Mouse (Mus musculus) heart, embryonic 13.5 days (tissue): ENCODE data around the gene 2610021A01Rik. TPM values are rescaled to one million over a fixed set of nuclear protein-coding genes. Genes with fewer than 3 reads are reported as not detected.
A peak's percentile ranks its signal among the peaks of the same experiment; 100 is the strongest.
"Not testable (repeated sequence)": the region's sequence is repeated elsewhere in the genome, so short reads cannot be mapped to it uniquely, and the experiment has no call there.

Experiments used
- ATAC-seq: fragments of 200-750 bp; cut with Nextera tagmentation; 2 replicates; pipeline ENCODE4 v1.8.0; 2017; ENCODE audit warnings: moderate TSS enrichment; ENCODE audit not compliant: insufficient number of reproducible peaks, low FRiP score, low TSS enrichment; ENCODE audit errors: extremely low read depth
- H3K27ac ChIP-seq: fragments of 300-500 bp; sonication (generic); replicated peaks from 2 replicates; pipeline ENCODE4 v1.5.1; 2015; ENCODE audit warnings: moderate library complexity, mild to moderate bottlenecking, inconsistent platforms
- H3K27me3 ChIP-seq: fragments of 300-500 bp; sonication (generic); replicated peaks from 2 replicates; pipeline ENCODE4 v1.6.1; 2015; ENCODE audit warnings: mild to moderate bottlenecking, inconsistent platforms
- H3K36me3 ChIP-seq: fragments of 300-500 bp; sonication (generic); 2 replicates; pipeline ENCODE4 v1.6.1; 2015; ENCODE audit warnings: mild to moderate bottlenecking, inconsistent platforms
- H3K4me1 ChIP-seq: fragments of 300-500 bp; sonication (generic); 2 replicates; pipeline ENCODE4 v1.6.1; 2015; ENCODE audit warnings: inconsistent platforms
- H3K4me2 ChIP-seq: fragments of 300-500 bp; sonication (generic); 2 replicates; pipeline ENCODE4 v1.6.1; 2015; ENCODE audit warnings: inconsistent platforms, mild to moderate bottlenecking, moderate library complexity
- H3K4me3 ChIP-seq: fragments of 300-500 bp; sonication (generic); 2 replicates; pipeline ENCODE4 v1.5.1; 2015; ENCODE audit warnings: moderate library complexity, mild to moderate bottlenecking, inconsistent platforms
- H3K9ac ChIP-seq: fragments of 300-500 bp; sonication (generic); 2 replicates; pipeline ENCODE4 v1.6.1; 2015; ENCODE audit warnings: inconsistent platforms, mild to moderate bottlenecking, moderate library complexity
- H3K9me3 ChIP-seq: fragments of 300-500 bp; sonication (generic); 2 replicates; pipeline ENCODE4 v1.6.1; 2016; ENCODE audit warnings: inconsistent platforms
- WGBS: fragments of 180-500 bp; shearing (Covaris S2); methylation state at CpG from one replicate; pipeline ENCODE4 v1.1.7; 2015; ENCODE audit warnings: mixed read lengths; 5-methylcytosine and 5-hydroxymethylcytosine counted together
- polyA plus RNA-seq: library from polyadenylated mRNA; unstranded; fragments of >200 nt; fragmentation: Nextera tagmentation; extraction: Ambion mirVana; gene quantifications from 2 replicates; pipeline ENCODE4 v1.2.1, GENCODE M21; 2015

Gene 2610021A01Rik
- 5.5 TPM in 2 replicates for polyA plus RNA-seq

- Histone ChIP-seq H3K4me3 (peak within 1 kb of the TSS; percentile 74), H3K4me2 (peak within 1 kb of the TSS; percentile 87), H3K9me3 (no peaks in the 10 kb centered on the region), H3K27me3 (no peaks in the 10 kb centered on the region), H3K4me1 (peaks cover 8% of the 10 kb centered on the region), H3K9ac (peak within 1 kb of the TSS; percentile 86), H3K36me3 (0 out of 2 replicates have a peak, but pooled peaks cover 3% of the 10 kb centered on the region), H3K27ac (peak within 1 kb of the TSS; percentile 58)
- WGBS, result under 1% methylated on average over 41 of the region's 41 CpGs
- peak; percentile 85 for ATAC-seq
Observed at GRCm38 (mm10) chr7:41599034-41599813, at the start of gene 2610021A01Rik. Gene 2610021A01Rik, plus strand, starts transcription at chr7:41599230.

- no peak overlapping the region for H3K4me2 ChIP-seq
- no peaks in the 10 kb centered on the region for H3K36me3 ChIP-seq
- H3K4me3 ChIP-seq, result no peak overlapping the region
- no peaks in the 10 kb centered on the region for H3K4me1 ChIP-seq
- ATAC-seq, result no peak
- peaks cover 38% of the 10 kb centered on the region for H3K9me3 ChIP-seq
- WGBS, result 49% methylated on average over 8 of the region's 8 CpGs
- no peaks in the 10 kb centered on the region for H3K27me3 ChIP-seq
- H3K9ac ChIP-seq, result no peak overlapping the region
- no peak overlapping the region for H3K27ac ChIP-seq
Observed at GRCm38 (mm10) chr7:41560681-41561080, 38.3 kb upstream of the 2610021A01Rik start.

- H3K4me2 ChIP-seq, ATAC-seq, H3K27ac ChIP-seq, H3K36me3 ChIP-seq, H3K27me3 ChIP-seq, H3K9ac ChIP-seq, H3K4me1 ChIP-seq, H3K4me3 ChIP-seq: not testable (repeated sequence)
- H3K9me3 ChIP-seq, result peaks cover 14% of the 10 kb centered on the region; the same call in 1 of the 2 replicates
- WGBS, result 79% methylated on average over 6 of the region's 6 CpGs
Observed at GRCm38 (mm10) chr7:41573562-41573961, 25.5 kb upstream of the 2610021A01Rik start, which contains the start of gene Gm6871. Gene Gm6871, minus strand, starts transcription at chr7:41573662.

GRCm38 (mm10) chr7:41577956-41578355 is 21.1 kb upstream of the 2610021A01Rik start:
- no peaks in the 10 kb centered on the region for H3K36me3 ChIP-seq
- H3K4me1 ChIP-seq, result no peaks in the 10 kb centered on the region
- H3K9ac ChIP-seq, result no peak overlapping the region
- H3K27me3 ChIP-seq, result no peaks in the 10 kb centered on the region
- H3K4me3 ChIP-seq, result no peak overlapping the region
- no peak overlapping the region for H3K27ac ChIP-seq
- H3K9me3 ChIP-seq, result peaks cover 11% of the 10 kb centered on the region; the same call in 1 of the 2 replicates
- WGBS, result 77% methylated on average over 2 of the region's 2 CpGs
- no peak for ATAC-seq
- H3K4me2 ChIP-seq, result no peak overlapping the region

GRCm38 (mm10) chr7:41582028-41582427 is 17.0 kb upstream of the 2610021A01Rik start:
- no peak overlapping the region for H3K4me3 ChIP-seq
- H3K9ac ChIP-seq, result no peak overlapping the region
- no peaks in the 10 kb centered on the region for H3K27me3 ChIP-seq
- no peaks in the 10 kb centered on the region for H3K36me3 ChIP-seq
- peaks cover 8% of the 10 kb centered on the region for H3K9me3 ChIP-seq
- no peaks in the 10 kb centered on the region for H3K4me1 ChIP-seq
- H3K27ac ChIP-seq, result no peak overlapping the region
- ATAC-seq, result no peak
- H3K4me2 ChIP-seq, result no peak overlapping the region

- not testable (repeated sequence) for H3K27ac ChIP-seq, H3K4me1 ChIP-seq, H3K4me2 ChIP-seq, H3K9ac ChIP-seq, H3K27me3 ChIP-seq, H3K36me3 ChIP-seq, ATAC-seq, H3K4me3 ChIP-seq
- peaks cover 15% of the 10 kb centered on the region for H3K9me3 ChIP-seq
Observed at GRCm38 (mm10) chr7:41587831-41588230, 11.2 kb upstream of the 2610021A01Rik start.

GRCm38 (mm10) chr7:41598615-41599014 is 415 bp upstream of the 2610021A01Rik start:
- peaks cover 8% of the 10 kb centered on the region for H3K4me1 ChIP-seq
- no peak for ATAC-seq
- 43% methylated on average over 5 of the region's 5 CpGs for WGBS
- 0 out of 2 replicates have a peak overlapping the region, but pooled peaks have one; percentile 3 for H3K27ac ChIP-seq
- no peaks in the 10 kb centered on the region for H3K9me3 ChIP-seq
- 0 out of 2 replicates have a peak, but pooled peaks cover 3% of the 10 kb centered on the region for H3K36me3 ChIP-seq
- no peaks in the 10 kb centered on the region for H3K27me3 ChIP-seq
- peak overlapping the region; percentile 86 for H3K9ac ChIP-seq
- H3K4me2 ChIP-seq, result peak overlapping the region; percentile 87
- peak overlapping the region; percentile 74 for H3K4me3 ChIP-seq

- Histone ChIP-seq H3K36me3 (0 out of 2 replicates have a peak, but pooled peaks cover 3% of the 10 kb centered on the region), H3K9me3 (no peaks in the 10 kb centered on the region), H3K4me3 (peak overlapping the region; percentile 74), H3K4me2 (peak overlapping the region; percentile 87), H3K27ac (0 out of 2 replicates have a peak overlapping the region, but pooled peaks have one; percentile 58), H3K4me1 (peaks cover 8% of the 10 kb centered on the region), H3K27me3 (no peaks in the 10 kb centered on the region), H3K9ac (peak overlapping the region; percentile 86)
- 16% methylated on average over 3 of the region's 3 CpGs for WGBS
- no peak for ATAC-seq
Observed at GRCm38 (mm10) chr7:41599932-41600548, 1.0 kb downstream of the 2610021A01Rik start.

- no peak overlapping the region for H3K9ac ChIP-seq
- H3K4me3 ChIP-seq, result no peak overlapping the region
- H3K36me3 ChIP-seq, result peaks cover 48% of the 10 kb centered on the region
- H3K9me3 ChIP-seq, result no peaks in the 10 kb centered on the region
- H3K4me1 ChIP-seq, result no peaks in the 10 kb centered on the region
- 79% methylated on average over 3 of the region's 3 CpGs for WGBS
- H3K27me3 ChIP-seq, result no peaks in the 10 kb centered on the region
- ATAC-seq, result no peak
- no peak overlapping the region for H3K27ac ChIP-seq
- no peak overlapping the region for H3K4me2 ChIP-seq
Observed at GRCm38 (mm10) chr7:41611654-41612053, 12.6 kb downstream of the 2610021A01Rik start.

- peaks cover 65% of the 10 kb centered on the region for H3K36me3 ChIP-seq
- H3K27me3 ChIP-seq, H3K4me2 ChIP-seq, H3K4me1 ChIP-seq, ATAC-seq, H3K27ac ChIP-seq, H3K9ac ChIP-seq, H3K4me3 ChIP-seq, H3K9me3 ChIP-seq: not testable (repeated sequence)
- 90% methylated on average over 1 of the region's 1 CpGs for WGBS
Observed at GRCm38 (mm10) chr7:41616241-41616640, 17.2 kb downstream of the 2610021A01Rik start.

GRCm38 (mm10) chr7:41632409-41633220 is 33.6 kb downstream of the 2610021A01Rik start, which contains the start of gene Zfp788:
Gene Zfp788, plus strand, starts transcription at chr7:41633203.
- Histone ChIP-seq H3K27ac (peak within 1 kb of the TSS; percentile 95), H3K4me3 (peak within 1 kb of the TSS; percentile 77), H3K9me3 (0 out of 2 replicates have a peak, but pooled peaks cover 6% of the 10 kb centered on the region), H3K27me3 (no peaks in the 10 kb centered on the region), H3K36me3 (peaks cover 41% of the 10 kb centered on the region), H3K4me2 (peak within 1 kb of the TSS; percentile 87), H3K4me1 (peaks cover 12% of the 10 kb centered on the region), H3K9ac (peak within 1 kb of the TSS; percentile 85)
- peak; percentile 97 for ATAC-seq
- WGBS, result 2% methylated on average over 27 of the region's 27 CpGs
